Mouse (Mus musculus) embryonic fibroblast, embryonic 13.5 days (primary cell): Measurements from ENCODE around the gene Pcnt. TPM values are rescaled to one million over a fixed set of nuclear protein-coding genes. Genes with fewer than 3 reads are reported as not detected.

Source experiments
- H3K27ac ChIP-seq: 2 replicates; pipeline ENCODE4 v1.5.1; 2012; ENCODE audit warnings: low read length, control low read depth, inconsistent platforms; ENCODE audit not compliant: insufficient read depth
- H3K4me1 ChIP-seq: 2 replicates; pipeline ENCODE4 v1.6.1; 2011; ENCODE audit warnings: low read length; ENCODE audit not compliant: control insufficient read depth, insufficient read depth
- H3K4me3 ChIP-seq: 2 replicates; pipeline ENCODE4 v1.5.1; 2011; ENCODE audit warnings: mild to moderate bottlenecking, control low read depth, low read length; ENCODE audit not compliant: insufficient read depth
- CTCF ChIP-seq: IDR thresholded peaks from 2 replicates; pipeline ENCODE4 v1.5.1; 2011; ENCODE audit warnings: mild to moderate bottlenecking, control low read depth, low read length, moderate library complexity, borderline replicate concordance; ENCODE audit not compliant: insufficient read depth
- POLR2A ChIP-seq: IDR thresholded peaks from 2 replicates; pipeline ENCODE4 v1.6.1; 2011; ENCODE audit warnings: low read depth, mild to moderate bottlenecking, control low read depth, low read length, moderate library complexity
- polyA plus RNA-seq: library from polyadenylated mRNA; stranded (reverse); fragments of >200 nt; gene quantifications from 2 replicates; pipeline ENCODE4 v1.2.4, GENCODE M21; 2011; ENCODE audit warnings: low read depth; ENCODE audit not compliant: missing spikeins, insufficient read length

Pcnt gene
- 13.0 and 15.5 TPM in 2 replicates for polyA plus RNA-seq

GRCm38 (mm10) chr10:76442178-76443088, at the start of gene Pcnt:
TSS of gene Pcnt (minus strand) at chr10:76442786.
- peak within 1 kb of the TSS; percentile 84 for H3K4me3 ChIP-seq

GRCm38 (mm10) chr10:76489205-76489604, 46.6 kb upstream of the Pcnt start:
- H3K4me1 ChIP-seq: no peaks in the 10 kb centered on the region

More at GRCm38 (mm10) chr10:76442178-76443088, at the start of gene Pcnt:
- TF ChIP-seq POLR2A (peak; percentile 53), CTCF (peak; percentile 57; the same call in 1 of the 2 replicates)
- no peaks in the 10 kb centered on the region for H3K4me1 ChIP-seq
- H3K27ac ChIP-seq: peak within 1 kb of the TSS; percentile 57

GRCm38 (mm10) chr10:76488265-76488664, 45.7 kb upstream of the Pcnt start:
- H3K4me1 ChIP-seq: no peaks in the 10 kb centered on the region
- no peak overlapping the region for H3K4me3 ChIP-seq
- H3K27ac ChIP-seq: no peak overlapping the region
- TF ChIP-seq POLR2A (no peak), CTCF (no peak)

More at GRCm38 (mm10) chr10:76489205-76489604, 46.6 kb upstream of the Pcnt start:
- Histone ChIP-seq H3K27ac (no peak overlapping the region), H3K4me3 (no peak overlapping the region)
- TF ChIP-seq POLR2A: no peak
- TF ChIP-seq CTCF: no peak

GRCm38 (mm10) chr10:76486302-76486701, 43.7 kb upstream of the Pcnt start:
- Histone ChIP-seq H3K4me1 (no peaks in the 10 kb centered on the region), H3K4me3 (no peak overlapping the region), H3K27ac (no peak overlapping the region)
- no peak for TF ChIP-seq CTCF
- TF ChIP-seq POLR2A: no peak

- Histone ChIP-seq H3K27ac (no peak overlapping the region), H3K4me3 (no peak overlapping the region)
- TF ChIP-seq CTCF: no peak
- no peak for TF ChIP-seq POLR2A
Measured at GRCm38 (mm10) chr10:76481480-76481879, 38.9 kb upstream of the Pcnt start.

GRCm38 (mm10) chr10:76480851-76481250, 38.3 kb upstream of the Pcnt start:
- no peak for TF ChIP-seq CTCF
- no peak overlapping the region for H3K27ac ChIP-seq
- H3K4me1 ChIP-seq: no peaks in the 10 kb centered on the region
- H3K4me3 ChIP-seq: no peak overlapping the region

More at GRCm38 (mm10) chr10:76481480-76481879, 38.9 kb upstream of the Pcnt start:
- H3K4me1 ChIP-seq: no peaks in the 10 kb centered on the region

- no peaks in the 10 kb centered on the region for H3K4me1 ChIP-seq
- H3K27ac ChIP-seq: no peak overlapping the region
- no peak for TF ChIP-seq CTCF
- no peak for TF ChIP-seq POLR2A
- H3K4me3 ChIP-seq: no peak overlapping the region
Measured at GRCm38 (mm10) chr10:76473759-76474158, 31.2 kb upstream of the Pcnt start.

GRCm38 (mm10) chr10:76468203-76469162, 25.9 kb upstream of the Pcnt start, which contains the start of the genes Mcm3ap and Ybey:
TSS of gene Mcm3ap (plus strand) at chr10:76468927.
TSS of gene Ybey (minus strand) at chr10:76469114.
- Histone ChIP-seq H3K4me1 (no peaks in the 10 kb centered on the region), H3K4me3 (peak within 1 kb of the TSS; percentile 81), H3K27ac (peak within 1 kb of the TSS; percentile 54)
- TF ChIP-seq CTCF: no peak
- peak; percentile 74 for TF ChIP-seq POLR2A

GRCm38 (mm10) chr10:76462721-76463120, 20.1 kb upstream of the Pcnt start:
- H3K27ac ChIP-seq: no peak overlapping the region
- no peaks in the 10 kb centered on the region for H3K4me1 ChIP-seq
- no peak for TF ChIP-seq POLR2A
- no peak for TF ChIP-seq CTCF

GRCm38 (mm10) chr10:76462312-76462711, 19.7 kb upstream of the Pcnt start:
- Histone ChIP-seq H3K4me3 (no peak overlapping the region), H3K4me1 (no peaks in the 10 kb centered on the region), H3K27ac (no peak overlapping the region)
- no peak for TF ChIP-seq POLR2A
- TF ChIP-seq CTCF: no peak

More at GRCm38 (mm10) chr10:76462721-76463120, 20.1 kb upstream of the Pcnt start:
- H3K4me3 ChIP-seq: no peak overlapping the region
